Mouse (Mus musculus) erythroblast, adult 5-6 weeks (primary cell): ENCODE data around the gene Espn. TPM values are rescaled to one million over a fixed set of nuclear protein-coding genes. Genes with fewer than 3 reads are reported as not detected.

ENCODE experiments used
- ATAC-seq: replicated peaks from 2 replicates; pipeline ENCODE4 v1.8.0; 2016; ENCODE audit warnings: moderate number of reproducible peaks, mild to moderate bottlenecking, moderate TSS enrichment, inconsistent platforms; ENCODE audit not compliant: poor library complexity, low FRiP score, severe bottlenecking
- total RNA-seq, 2 experiments: library from RNA; stranded (forward) in 1 of 2; stranded (reverse) in 1 of 2; fragments of 150-400 nt in 1 of 2; fragments of 200-764, 138-1000 nt in 1 of 2; gene quantifications; 2 replicates each; pipeline versions ENCODE4 v1.2.3 to v1.2.4; 2015 to 2017; ENCODE audit warnings: low replicate concordance in 2 of 2

Espn gene
- total RNA-seq, 2 experiments from 2014 or later: 0.34 TPM; not detected in 1

- ATAC-seq: peak; percentile 60
These were observed 1.6 kb upstream of the Espn start for GRCm38 (mm10) chr4:152153771-152154177.

- ATAC-seq: no peak
These were observed 663 bp downstream of the Espn start for GRCm38 (mm10) chr4:152151451-152151965.

GRCm38 (mm10) chr4:152150546-152150945 lies 1.6 kb downstream of the Espn start:
- ATAC-seq: no peak

- ATAC-seq: no peak
These were observed 5.9 kb downstream of the Espn start for GRCm38 (mm10) chr4:152146033-152146827.

- ATAC-seq: no peak
These were observed 6.7 kb downstream of the Espn start for GRCm38 (mm10) chr4:152145473-152145872.

- no peak for ATAC-seq
These were observed 8.5 kb downstream of the Espn start for GRCm38 (mm10) chr4:152143632-152144031.

- ATAC-seq: no peak
These were observed 10.5 kb downstream of the Espn start for GRCm38 (mm10) chr4:152141521-152142135.

- ATAC-seq: peak; percentile 67
These were observed 11.7 kb downstream of the Espn start for GRCm38 (mm10) chr4:152140441-152140840.

- peak; percentile 80 for ATAC-seq
These were observed 13.5 kb downstream of the Espn start for GRCm38 (mm10) chr4:152138497-152139260.

GRCm38 (mm10) chr4:152136876-152137250 lies 15.3 kb downstream of the Espn start:
- ATAC-seq: no peak

GRCm38 (mm10) chr4:152136112-152136875 lies 15.9 kb downstream of the Espn start:
- ATAC-seq: no peak

GRCm38 (mm10) chr4:152135363-152135762 lies 16.8 kb downstream of the Espn start:
- ATAC-seq: no peak

- peak; percentile 66 for ATAC-seq
These were observed 17.7 kb downstream of the Espn start for GRCm38 (mm10) chr4:152134507-152134906.

GRCm38 (mm10) chr4:152133213-152133612 lies 19.0 kb downstream of the Espn start:
- no peak for ATAC-seq

- no peak for ATAC-seq
These were observed 19.4 kb downstream of the Espn start for GRCm38 (mm10) chr4:152132772-152133169.

- ATAC-seq: no peak
These were observed 20.1 kb downstream of the Espn start for GRCm38 (mm10) chr4:152131809-152132771.

GRCm38 (mm10) chr4:152130771-152131653 lies 21.2 kb downstream of the Espn start:
- no peak for ATAC-seq
